Mouse (Mus musculus): Measurements from ENCODE around the gene Tmigd3.

GRCm38 (mm10) chr3:105890220-105890619 lies 19.5 kb downstream of the Tmigd3 start:
- no peak for TF ChIP-seq CTCF (IDR thresholded peaks at IDR 0.05; ENCODE audit: borderline replicate concordance, control insufficient read depth, extremely low read depth, insufficient read depth, low read length, poor library complexity)
- TF ChIP-seq POLR2A (IDR thresholded peaks at IDR 0.05; ENCODE audit: control insufficient read depth, extremely low read depth, insufficient read depth, low read length, poor library complexity) = no peak
